11 mouse cellular contexts compared by ENCODE assay signal in the genomic region with DNA sequence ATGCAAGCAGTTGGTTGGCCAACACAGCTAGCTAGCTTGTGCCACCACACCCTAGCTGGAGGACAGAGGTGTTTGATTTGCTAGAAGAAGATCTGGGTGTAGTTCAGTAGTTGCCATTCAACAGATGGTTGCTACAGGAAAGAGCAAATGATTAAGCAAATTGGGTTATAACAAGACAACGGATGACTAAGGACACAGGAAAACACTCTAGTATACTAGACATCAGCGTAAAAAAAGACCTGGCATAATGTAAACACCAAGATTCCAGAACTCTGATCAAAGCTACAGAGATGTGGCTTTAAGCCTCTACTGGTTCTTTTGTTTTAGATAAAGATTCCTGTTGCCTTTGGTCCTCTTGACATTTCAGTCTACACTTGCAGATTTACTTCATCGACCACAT. TPM values are rescaled to one million over a fixed set of nuclear protein-coding genes. Genes with fewer than 3 reads are reported as not detected.
DNase-seq lines count a peak whose midpoint lies in the region; ATAC-seq and TF ChIP-seq lines count a peak whose summit lies in the region.
"Had no signal": no experiment of that assay in that cellular context is flagged by ENCODE, and none has a peak within 500 bp of the region (broad histone marks: within the 10 kb centered on the region; RNA-seq: fewer than 3 reads in every experiment).

No protein-coding gene starts in this region.

- no peak for ATAC-seq in heart, postnatal 0 days (ENCODE audit: insufficient read depth, low read depth)
- no peak for ATAC-seq in stomach, embryonic 14.5 days (ENCODE audit: insufficient number of reproducible peaks, insufficient read depth, low FRiP score, low read depth)
- ATAC-seq in stomach, postnatal 0 days (ENCODE audit: low FRiP score, low TSS enrichment): no peak
- ATAC-seq in limb, embryonic 12.5 days (ENCODE audit: insufficient number of reproducible peaks, insufficient read depth, low FRiP score, low TSS enrichment, low read depth): no peak
- ATAC-seq in forebrain, embryonic 11.5 days (replicated peaks; ENCODE audit: low FRiP score): no peak

- no peak overlapping the region for H3K4me3 ChIP-seq in heart, postnatal 0 days (ENCODE audit: low read depth, low read length)
- H3K4me3 ChIP-seq in stomach, embryonic 14.5 days (ENCODE audit: low read depth, low read length): no peak overlapping the region
- no peak overlapping the region for H3K4me3 ChIP-seq in stomach, postnatal 0 days (ENCODE audit: low read depth, low read length)
- H3K4me3 ChIP-seq in limb, embryonic 12.5 days (replicated peaks): no peak overlapping the region
- no peak overlapping the region for H3K4me3 ChIP-seq in forebrain, embryonic 11.5 days (ENCODE audit: low read depth, low read length)

- peaks cover 5% of the 10 kb centered on the region; the same call in 1 of the 2 replicates for H3K9me3 ChIP-seq in heart, postnatal 0 days (replicated peaks; ENCODE audit: control insufficient read depth, low read length)
- H3K9me3 ChIP-seq in stomach, embryonic 14.5 days (ENCODE audit: control insufficient read depth, low read depth, low read length): no peaks in the 10 kb centered on the region
- H3K9me3 ChIP-seq in stomach, postnatal 0 days (ENCODE audit: control insufficient read depth, low read length): no peaks in the 10 kb centered on the region
- H3K9me3 ChIP-seq in limb, embryonic 12.5 days: peaks cover 11% of the 10 kb centered on the region; the same call in 1 of the 2 replicates
- H3K9me3 ChIP-seq in forebrain, embryonic 11.5 days (ENCODE audit: control insufficient read depth, low read length): no peaks in the 10 kb centered on the region
- H3K9me3 ChIP-seq: hindbrain, embryonic 15.5 days had no signal

- peaks cover 18% of the 10 kb centered on the region for H3K4me1 ChIP-seq in heart, postnatal 0 days (ENCODE audit: control insufficient read depth, insufficient read depth)
- peaks cover 18% of the 10 kb centered on the region for H3K4me1 ChIP-seq in stomach, embryonic 14.5 days (ENCODE audit: control insufficient read depth, insufficient read depth, low read length)
- H3K4me1 ChIP-seq in stomach, postnatal 0 days (replicated peaks; ENCODE audit: control insufficient read depth, insufficient read depth): no peaks in the 10 kb centered on the region; the same call in 1 of the 2 replicates
- peaks cover 11% of the 10 kb centered on the region for H3K4me1 ChIP-seq in limb, embryonic 12.5 days (replicated peaks)
- H3K4me1 ChIP-seq in forebrain, embryonic 11.5 days (replicated peaks; ENCODE audit: control insufficient read depth, insufficient read depth, low read length): peaks cover 4% of the 10 kb centered on the region; the same call in 1 of the 2 replicates

- 53% methylated on average over 3 of the region's 3 CpGs for WGBS in heart, postnatal 0 days
- WGBS in stomach, embryonic 14.5 days: 38% methylated on average over 3 of the region's 3 CpGs
- 46% methylated on average over 3 of the region's 3 CpGs for WGBS in stomach, postnatal 0 days
- WGBS in limb, embryonic 12.5 days: 67% methylated on average over 3 of the region's 3 CpGs
- WGBS in forebrain, embryonic 11.5 days: 69% methylated on average over 3 of the region's 3 CpGs

- no peak for TF ChIP-seq CTCF in heart, postnatal 0 days (IDR thresholded peaks at IDR 0.05; ENCODE audit: low read depth)
- no peak for TF ChIP-seq CTCF in stomach, postnatal 0 days (IDR thresholded peaks at IDR 0.05; ENCODE audit: low read depth)

- no peak for DNase-seq in heart, postnatal 0 days (ENCODE audit: low spot score)
- no peak for DNase-seq in heart, postnatal 36 days
- DNase-seq in stomach, postnatal 0 days (ENCODE audit: low spot score): no peak
- no peak for DNase-seq in forebrain, embryonic 11.5 days (ENCODE audit: low spot score)
- DNase-seq in retina, postnatal 1 day: no peak
- DNase-seq: cerebellum, postnatal 14 days; kidney, postnatal 14 days; thymus, postnatal 14 days had no signal

- H3K9ac ChIP-seq in heart, postnatal 0 days (replicated peaks; ENCODE audit: low read depth, low read length): no peak overlapping the region
- H3K9ac ChIP-seq in stomach, embryonic 14.5 days (replicated peaks; ENCODE audit: low read depth, low read length): no peak overlapping the region
- H3K9ac ChIP-seq in stomach, postnatal 0 days (ENCODE audit: low read length): no peak overlapping the region
- H3K9ac ChIP-seq in limb, embryonic 12.5 days (replicated peaks): no peak overlapping the region
- no peak overlapping the region for H3K9ac ChIP-seq in forebrain, embryonic 11.5 days (ENCODE audit: low read length)

- no peak for TF ChIP-seq EP300 in heart, postnatal 0 days (IDR thresholded peaks at IDR 0.05; ENCODE audit: low read depth)
- no peak for TF ChIP-seq EP300 in stomach, postnatal 0 days (optimal IDR thresholded peaks at IDR 0.05)

- peak overlapping the region; percentile 81 for H3K27ac ChIP-seq in heart, postnatal 0 days (ENCODE audit: low read depth)
- peak overlapping the region; percentile 84; the same call in 1 of the 2 replicates for H3K27ac ChIP-seq in stomach, embryonic 14.5 days (ENCODE audit: low read length)
- no peak overlapping the region for H3K27ac ChIP-seq in stomach, postnatal 0 days (replicated peaks)
- H3K27ac ChIP-seq in limb, embryonic 12.5 days: peak overlapping the region; percentile 91
- H3K27ac ChIP-seq in forebrain, embryonic 11.5 days (ENCODE audit: low read depth, low read length): no peak overlapping the region

- no peaks in the 10 kb centered on the region for H3K27me3 ChIP-seq in heart, postnatal 0 days (ENCODE audit: control insufficient read depth, insufficient read depth, low read length)
- H3K27me3 ChIP-seq in stomach, embryonic 14.5 days (ENCODE audit: control insufficient read depth, insufficient read depth, low read length): no peaks in the 10 kb centered on the region
- H3K27me3 ChIP-seq in stomach, postnatal 0 days (ENCODE audit: control insufficient read depth, insufficient read depth, low read length): no peaks in the 10 kb centered on the region
- H3K27me3 ChIP-seq in limb, embryonic 12.5 days: no peaks in the 10 kb centered on the region
- H3K27me3 ChIP-seq in forebrain, embryonic 11.5 days (ENCODE audit: control insufficient read depth, insufficient read depth, low read length): no peaks in the 10 kb centered on the region
- H3K27me3 ChIP-seq: hindbrain, embryonic 15.5 days had no signal

- H3K36me3 ChIP-seq in heart, postnatal 0 days (replicated peaks; ENCODE audit: control insufficient read depth, insufficient read depth, low read length): peaks cover 6% of the 10 kb centered on the region
- peaks cover 5% of the 10 kb centered on the region; the same call in 1 of the 2 replicates for H3K36me3 ChIP-seq in stomach, embryonic 14.5 days (ENCODE audit: control insufficient read depth, insufficient read depth, low read length)
- H3K36me3 ChIP-seq in stomach, postnatal 0 days (ENCODE audit: control insufficient read depth, insufficient read depth, low read length): no peaks in the 10 kb centered on the region
- peaks cover 8% of the 10 kb centered on the region; the same call in 1 of the 2 replicates for H3K36me3 ChIP-seq in limb, embryonic 12.5 days
- H3K36me3 ChIP-seq in forebrain, embryonic 11.5 days (ENCODE audit: control insufficient read depth, insufficient read depth, low read length): no peaks in the 10 kb centered on the region
- H3K36me3 ChIP-seq: hindbrain, embryonic 15.5 days had no signal

- intact Hi-C loops in heart, postnatal 36 days (cut with DNase I): loop anchor here (5.0 kb wide), 2 partner anchors 346 to 1206 kb away; a partner anchor contains a TSS

- H3K4me2 ChIP-seq in heart, postnatal 0 days (ENCODE audit: low read depth, low read length): no peak overlapping the region
- no peak overlapping the region for H3K4me2 ChIP-seq in stomach, embryonic 14.5 days (replicated peaks; ENCODE audit: low read depth, low read length)
- H3K4me2 ChIP-seq in stomach, postnatal 0 days (replicated peaks; ENCODE audit: low read depth): no peak overlapping the region
- H3K4me2 ChIP-seq in limb, embryonic 12.5 days: peak overlapping the region; percentile 53; the same call in 1 of the 2 replicates
- H3K4me2 ChIP-seq in forebrain, embryonic 11.5 days (ENCODE audit: low read depth, low read length, severe bottlenecking): no peak overlapping the region

RNA-seq across cellular contexts. Expression of a gene that starts 0.4 kb away (rescaled TPM):
- 16.1 and 48.3 TPM in 2 replicates for total RNA-seq in heart, postnatal 0 days (2014; rRNA removed; ENCODE audit: low replicate concordance)
- 32.7 and 35.1 TPM in 2 replicates for polyA plus RNA-seq in heart, postnatal 0 days (2015; fragmentation: Nextera tagmentation; extraction: Ambion mirVana)
- total RNA-seq in heart, postnatal 36 days (2021): 10 to 100 TPM; 18.2 to 19.6 TPM
- 50.0 and 55.6 TPM in 2 replicates for polyA plus RNA-seq in stomach, embryonic 14.5 days (2014; fragmentation: Nextera tagmentation; extraction: Ambion mirVana)
- 43.5 and 46.1 TPM in 2 replicates for polyA plus RNA-seq in stomach, postnatal 0 days (2015; fragmentation: Nextera tagmentation; extraction: Ambion mirVana)
- 50.8 and 54.6 TPM in 2 replicates for polyA plus RNA-seq in limb, embryonic 12.5 days (2016; fragmentation: Nextera tagmentation; extraction: Ambion mirVana)
- polyA plus RNA-seq in forebrain, embryonic 11.5 days (2014; fragmentation: Nextera tagmentation; extraction: Ambion mirVana): 52.0 and 55.4 TPM in 2 replicates

RNA-seq across cellular contexts. Expression of a gene that starts 14.8 kb away (rescaled TPM):
- 9.1 and 12.3 TPM in 2 replicates for total RNA-seq in heart, postnatal 0 days (2014; rRNA removed; ENCODE audit: low replicate concordance)
- 35.9 and 37.6 TPM in 2 replicates for polyA plus RNA-seq in heart, postnatal 0 days (2015; fragmentation: Nextera tagmentation; extraction: Ambion mirVana)
- total RNA-seq in heart, postnatal 36 days (2021): 10 to 100 TPM; 16.0 to 16.6 TPM
- 41.5 and 45.1 TPM in 2 replicates for polyA plus RNA-seq in stomach, embryonic 14.5 days (2014; fragmentation: Nextera tagmentation; extraction: Ambion mirVana)
- polyA plus RNA-seq in stomach, postnatal 0 days (2015; fragmentation: Nextera tagmentation; extraction: Ambion mirVana): 33.1 and 36.4 TPM in 2 replicates
- polyA plus RNA-seq in limb, embryonic 12.5 days (2016; fragmentation: Nextera tagmentation; extraction: Ambion mirVana): 47.4 and 55.2 TPM in 2 replicates
- polyA plus RNA-seq in forebrain, embryonic 11.5 days (2014; fragmentation: Nextera tagmentation; extraction: Ambion mirVana): 57.6 and 59.5 TPM in 2 replicates

Comparison
In these comparisons a context has a peak if more than half of its experiments do, and no peak if none do; other contexts are left out.
1. H3K27ac ChIP-seq: peak in heart, postnatal 0 days (single experiment), stomach, embryonic 14.5 days (single experiment) and limb, embryonic 12.5 days (single experiment); none in stomach, postnatal 0 days (single experiment) and forebrain, embryonic 11.5 days (single experiment).